In the genomic region with DNA sequence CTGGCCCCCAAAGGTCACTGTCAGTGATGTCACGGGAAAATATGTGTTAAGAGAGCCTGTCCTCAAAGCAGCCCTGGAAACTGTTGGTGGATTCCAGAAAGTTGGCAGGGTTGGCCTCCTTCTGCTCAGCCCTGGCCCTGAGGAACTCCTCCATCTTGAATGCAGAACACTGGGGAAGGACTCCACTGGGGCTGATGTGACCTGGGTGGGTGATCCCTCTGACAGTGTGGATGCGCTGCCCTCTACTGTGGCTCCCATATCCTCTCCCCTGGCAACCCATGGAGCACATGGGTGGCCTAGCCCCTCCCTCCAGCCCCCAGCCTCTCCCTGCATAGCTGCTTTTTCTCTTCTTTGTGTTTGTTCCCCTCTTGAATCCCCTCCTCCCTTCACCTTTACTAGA, we compare ENCODE assay signal across 27 mouse cellular contexts. TPM values are rescaled to one million over a fixed set of nuclear protein-coding genes. Genes with fewer than 3 reads are reported as not detected.
DNase-seq lines count a peak whose midpoint lies in the region; ATAC-seq and TF ChIP-seq lines count a peak whose summit lies in the region.
"Had no signal": no experiment of that assay in that cellular context is flagged by ENCODE, and none has a peak within 500 bp of the region (broad histone marks: within the 10 kb centered on the region; RNA-seq: fewer than 3 reads in every experiment).

No protein-coding gene starts in this region.

- no peak for TF ChIP-seq CTCF in cerebellum, adult 2 months (IDR thresholded peaks at IDR 0.05; ENCODE audit: borderline replicate concordance, insufficient read depth, low read depth, low read length)

- TF ChIP-seq POLR2A in cerebellum, adult 2 months (IDR thresholded peaks at IDR 0.05; ENCODE audit: borderline replicate concordance, insufficient read depth, low read length), result no peak

- no peaks in the 10 kb centered on the region for H3K27me3 ChIP-seq in forebrain, embryonic 11.5 days (ENCODE audit: control insufficient read depth, insufficient read depth, low read length)
- H3K27me3 ChIP-seq in forebrain, embryonic 16.5 days (replicated peaks; ENCODE audit: control insufficient read depth, insufficient read depth, low read length), result no peaks in the 10 kb centered on the region
- H3K27me3 ChIP-seq in kidney, embryonic 14.5 days (ENCODE audit: control insufficient read depth, insufficient read depth, low read length), result no peaks in the 10 kb centered on the region
- no peaks in the 10 kb centered on the region for H3K27me3 ChIP-seq in neural tube, embryonic 12.5 days (replicated peaks)
- no peaks in the 10 kb centered on the region for H3K27me3 ChIP-seq in neural tube, embryonic 15.5 days (replicated peaks)
- no peaks in the 10 kb centered on the region for H3K27me3 ChIP-seq in cerebellum, adult 2 months (ENCODE audit: control insufficient read depth, insufficient read depth, low read length)
- H3K27me3 ChIP-seq: forebrain, embryonic 13.5 days; heart, embryonic 12.5 days; hindbrain, embryonic 13.5 days; stomach, embryonic 15.5 days had no signal

- no peak overlapping the region for H3K4me2 ChIP-seq in forebrain, embryonic 11.5 days (ENCODE audit: low read depth, low read length, severe bottlenecking)
- H3K4me2 ChIP-seq in forebrain, embryonic 16.5 days (ENCODE audit: low read length), result no peak overlapping the region
- H3K4me2 ChIP-seq in kidney, embryonic 14.5 days (replicated peaks; ENCODE audit: low read depth, low read length), result no peak overlapping the region
- no peak overlapping the region for H3K4me2 ChIP-seq in neural tube, embryonic 12.5 days (replicated peaks)
- no peak overlapping the region for H3K4me2 ChIP-seq in neural tube, embryonic 15.5 days
- H3K4me2 ChIP-seq: forebrain, embryonic 13.5 days; heart, embryonic 12.5 days; hindbrain, embryonic 13.5 days; liver, embryonic 11.5 days; stomach, embryonic 15.5 days had no signal

- H3K9me3 ChIP-seq in forebrain, embryonic 11.5 days (ENCODE audit: control insufficient read depth, low read length), result no peaks in the 10 kb centered on the region
- no peaks in the 10 kb centered on the region for H3K9me3 ChIP-seq in forebrain, embryonic 16.5 days (ENCODE audit: control insufficient read depth, low read length)
- no peaks in the 10 kb centered on the region for H3K9me3 ChIP-seq in kidney, embryonic 14.5 days (ENCODE audit: control insufficient read depth, low read length)
- no peaks in the 10 kb centered on the region for H3K9me3 ChIP-seq in neural tube, embryonic 12.5 days
- no peaks in the 10 kb centered on the region for H3K9me3 ChIP-seq in neural tube, embryonic 15.5 days (replicated peaks)
- H3K9me3 ChIP-seq: forebrain, embryonic 13.5 days; hindbrain, embryonic 13.5 days; stomach, embryonic 15.5 days had no signal

- no peak overlapping the region for H3K27ac ChIP-seq in forebrain, embryonic 11.5 days (ENCODE audit: low read depth, low read length)
- no peak overlapping the region for H3K27ac ChIP-seq in forebrain, embryonic 16.5 days (ENCODE audit: low read length)
- H3K27ac ChIP-seq in kidney, embryonic 14.5 days (ENCODE audit: low read depth, low read length), result no peak overlapping the region
- H3K27ac ChIP-seq in neural tube, embryonic 12.5 days, result no peak overlapping the region
- no peak overlapping the region for H3K27ac ChIP-seq in neural tube, embryonic 15.5 days (replicated peaks)
- H3K27ac ChIP-seq in cerebellum, adult 2 months (ENCODE audit: insufficient read depth, low read length), result no peak overlapping the region
- H3K27ac ChIP-seq: forebrain, embryonic 13.5 days; hindbrain, embryonic 13.5 days; layer of hippocampus, adult 2 months; stomach, embryonic 15.5 days had no signal

- H3K9ac ChIP-seq in forebrain, embryonic 11.5 days (ENCODE audit: low read length), result no peak overlapping the region
- H3K9ac ChIP-seq in forebrain, embryonic 16.5 days (replicated peaks; ENCODE audit: low read depth, low read length), result no peak overlapping the region
- no peak overlapping the region for H3K9ac ChIP-seq in kidney, embryonic 14.5 days (ENCODE audit: low read depth, low read length)
- no peak overlapping the region for H3K9ac ChIP-seq in neural tube, embryonic 12.5 days
- H3K9ac ChIP-seq in neural tube, embryonic 15.5 days (replicated peaks), result no peak overlapping the region
- H3K9ac ChIP-seq: forebrain, embryonic 13.5 days; heart, embryonic 12.5 days; hindbrain, embryonic 13.5 days; liver, postnatal 0 days; stomach, embryonic 15.5 days had no signal

- DNase-seq in forebrain, embryonic 11.5 days (ENCODE audit: low spot score), result peak; percentile 46
- no peak for DNase-seq in kidney, postnatal 4 days
- no peak for DNase-seq in cerebellum, adult 2 months
- DNase-seq in urinary bladder, postnatal 36 days (ENCODE audit: low spot score in 2 of 2), result no peak
- DNase-seq: adrenal gland, postnatal 36 days; cerebellum, adult 11 months; cerebellum, postnatal 10 days; heart, postnatal 10 days; kidney, adult 8-10 months; kidney, postnatal 14 days; liver, postnatal 0 days; lung, postnatal 10 days; right cerebral cortex, adult 18-20 months; right cerebral cortex, postnatal 4 days; thymus, postnatal 25 days had no signal

- 70% methylated on average over 2 of the region's 2 CpGs for WGBS in forebrain, embryonic 11.5 days
- WGBS in forebrain, embryonic 16.5 days, result 74% methylated on average over 2 of the region's 2 CpGs
- WGBS in kidney, embryonic 14.5 days, result 60% methylated on average over 2 of the region's 2 CpGs
- 58% methylated on average over 2 of the region's 2 CpGs for WGBS in neural tube, embryonic 12.5 days
- WGBS in neural tube, embryonic 15.5 days, result 84% methylated on average over 2 of the region's 2 CpGs
- WGBS in cerebellum, adult 2 months, result 61% methylated on average over 2 of the region's 2 CpGs

- no peaks in the 10 kb centered on the region for H3K36me3 ChIP-seq in forebrain, embryonic 11.5 days (ENCODE audit: control insufficient read depth, insufficient read depth, low read length)
- H3K36me3 ChIP-seq in forebrain, embryonic 16.5 days (ENCODE audit: control insufficient read depth, insufficient read depth), result no peaks in the 10 kb centered on the region
- H3K36me3 ChIP-seq in kidney, embryonic 14.5 days (ENCODE audit: control insufficient read depth, insufficient read depth, low read length), result no peaks in the 10 kb centered on the region
- H3K36me3 ChIP-seq in neural tube, embryonic 12.5 days, result no peaks in the 10 kb centered on the region
- H3K36me3 ChIP-seq in neural tube, embryonic 15.5 days, result no peaks in the 10 kb centered on the region
- H3K36me3 ChIP-seq: heart, embryonic 12.5 days; hindbrain, embryonic 13.5 days; stomach, embryonic 15.5 days had no signal

- no peaks in the 10 kb centered on the region for H3K4me1 ChIP-seq in forebrain, embryonic 11.5 days (replicated peaks; ENCODE audit: control insufficient read depth, insufficient read depth, low read length)
- no peaks in the 10 kb centered on the region for H3K4me1 ChIP-seq in forebrain, embryonic 16.5 days (replicated peaks; ENCODE audit: control insufficient read depth, insufficient read depth, low read length)
- H3K4me1 ChIP-seq in kidney, embryonic 14.5 days (ENCODE audit: control insufficient read depth, insufficient read depth, low read length), result no peaks in the 10 kb centered on the region
- H3K4me1 ChIP-seq in neural tube, embryonic 12.5 days, result no peaks in the 10 kb centered on the region
- H3K4me1 ChIP-seq in neural tube, embryonic 15.5 days, result peaks cover 11% of the 10 kb centered on the region; the same call in 1 of the 2 replicates
- H3K4me1 ChIP-seq in cerebellum, adult 2 months (ENCODE audit: control insufficient read depth, insufficient read depth, low read length), result no peaks in the 10 kb centered on the region
- H3K4me1 ChIP-seq: forebrain, embryonic 13.5 days; heart, embryonic 12.5 days; stomach, embryonic 15.5 days had no signal

- ATAC-seq in forebrain, embryonic 11.5 days (replicated peaks; ENCODE audit: low FRiP score), result no peak
- ATAC-seq in forebrain, embryonic 16.5 days, result no peak
- ATAC-seq in kidney, embryonic 14.5 days (ENCODE audit: low FRiP score, low TSS enrichment), result 0 out of 2 replicates have a peak, but pooled peaks have one; percentile 24
- 0 out of 2 replicates have a peak, but pooled peaks have one; percentile 33 for ATAC-seq in neural tube, embryonic 12.5 days (ENCODE audit: low FRiP score, low read depth)
- no peak for ATAC-seq in neural tube, embryonic 15.5 days (ENCODE audit: low FRiP score)
- ATAC-seq: CD4-positive, CD25-positive, alpha-beta regulatory T cell, adult 4 months; forebrain, embryonic 13.5 days; inflammation-experienced regulatory T-cells, adult 6 months; liver, postnatal 0 days had no signal

- H3K4me3 ChIP-seq in forebrain, embryonic 11.5 days (ENCODE audit: low read depth, low read length), result no peak overlapping the region
- no peak overlapping the region for H3K4me3 ChIP-seq in forebrain, embryonic 16.5 days (replicated peaks; ENCODE audit: low read length)
- no peak overlapping the region for H3K4me3 ChIP-seq in kidney, embryonic 14.5 days (ENCODE audit: low read length)
- H3K4me3 ChIP-seq in neural tube, embryonic 12.5 days, result no peak overlapping the region
- no peak overlapping the region for H3K4me3 ChIP-seq in neural tube, embryonic 15.5 days (replicated peaks)
- no peak overlapping the region for H3K4me3 ChIP-seq in cerebellum, adult 2 months (replicated peaks; ENCODE audit: insufficient read depth, low read depth, low read length)
- H3K4me3 ChIP-seq: forebrain, embryonic 13.5 days; heart, embryonic 12.5 days; hindbrain, embryonic 13.5 days; layer of hippocampus, adult 2 months; stomach, embryonic 15.5 days had no signal

RNA-seq across cellular contexts. Expression of a gene that starts 31.6 kb away (rescaled TPM):
- 2.1 and 2.3 TPM in 2 replicates for polyA plus RNA-seq in forebrain, embryonic 11.5 days (2014; fragmentation: Nextera tagmentation; extraction: Ambion mirVana)
- 40.5 and 61.1 TPM in 2 replicates for polyA plus RNA-seq in forebrain, embryonic 16.5 days (2015; fragmentation: Nextera tagmentation; extraction: Ambion mirVana)
- polyA plus RNA-seq in kidney, embryonic 14.5 days (2014; fragmentation: Nextera tagmentation; extraction: Ambion mirVana), result 2.0 and 3.2 TPM in 2 replicates
- polyA plus RNA-seq in neural tube, embryonic 12.5 days (2016; fragmentation: Nextera tagmentation; extraction: Ambion mirVana), result 12.9 and 14.1 TPM in 2 replicates
- 19.8 and 20.8 TPM in 2 replicates for polyA plus RNA-seq in neural tube, embryonic 15.5 days (2015; fragmentation: Nextera tagmentation; extraction: Ambion mirVana)
- polyA plus RNA-seq in cerebellum, adult 2 months (2012; rRNA removed), result 1.6 and 1.7 TPM in 2 replicates
- polyA plus RNA-seq: CD4-positive, CD25-positive, alpha-beta regulatory T cell, adult 4 months; inflammation-experienced regulatory T-cells, adult 6 months had no signal

Comparison
In these comparisons a context has a peak if more than half of its experiments do, and no peak if none do; other contexts are left out.
1. ATAC-seq: peak in kidney, embryonic 14.5 days (single experiment) and neural tube, embryonic 12.5 days (single experiment); none in forebrain, embryonic 11.5 days (single experiment), forebrain, embryonic 16.5 days (single experiment) and neural tube, embryonic 15.5 days (single experiment).